Mouse (Mus musculus) thymus, adult 2 months (tissue): ENCODE data around the gene Gpr146. TPM values are rescaled to one million over a fixed set of nuclear protein-coding genes. Genes with fewer than 3 reads are reported as not detected.
"Not testable (repeated sequence)": the region's sequence is repeated elsewhere in the genome, so short reads cannot be mapped to it uniquely, and the experiment has no call there.

Experiments
- DNase-seq: peaks from one replicate; pipeline ENCODE4 v3.0.0; 2021
- H3K27ac ChIP-seq: fragments of 200-500 bp; 2 replicates; pipeline ENCODE4 v1.5.1; 2012; ENCODE audit warnings: low read length, control low read depth; ENCODE audit not compliant: control insufficient read depth, insufficient read depth
- H3K27me3 ChIP-seq: fragments of 200-500 bp; 2 replicates; pipeline ENCODE4 v1.6.1; 2012; ENCODE audit warnings: mild to moderate bottlenecking, low read length, moderate library complexity, mixed read lengths; ENCODE audit not compliant: control insufficient read depth, insufficient read depth
- H3K36me3 ChIP-seq: fragments of 200-500 bp; 2 replicates; pipeline ENCODE4 v1.6.1; 2012; ENCODE audit warnings: mild to moderate bottlenecking, low read length, moderate library complexity; ENCODE audit not compliant: control insufficient read depth, insufficient read depth
- H3K4me1 ChIP-seq: fragments of 200-500 bp; replicated peaks from 2 replicates; pipeline ENCODE4 v1.6.1; 2012; ENCODE audit warnings: low read length; ENCODE audit not compliant: control insufficient read depth, insufficient read depth
- H3K4me3 ChIP-seq: fragments of 200-500 bp; 2 replicates; pipeline ENCODE4 v1.5.1; 2012; ENCODE audit warnings: mild to moderate bottlenecking, low read length, control low read depth, moderate library complexity; ENCODE audit not compliant: control insufficient read depth, insufficient read depth
- CTCF ChIP-seq: fragments of 200-500 bp; IDR thresholded peaks from 2 replicates; pipeline ENCODE4 v1.5.1; 2012; ENCODE audit warnings: mild to moderate bottlenecking, control low read depth, low read length, moderate library complexity, borderline replicate concordance; ENCODE audit not compliant: control insufficient read depth, poor library complexity, insufficient read depth; ENCODE audit errors: extremely low read depth
- POLR2A ChIP-seq: fragments of 200-500 bp; IDR thresholded peaks from 2 replicates; pipeline ENCODE4 v1.6.1; 2012; ENCODE audit warnings: mild to moderate bottlenecking, low read length, control low read depth, moderate library complexity; ENCODE audit not compliant: control insufficient read depth, poor library complexity, insufficient read depth; ENCODE audit errors: extremely low read depth
- whole genome bisulfite sequencing: fragments of 180-500 bp; shearing (Covaris S2); methylation state at CpG from one replicate; pipeline ENCODE4 v1.1.7; 2018; 5-methylcytosine and 5-hydroxymethylcytosine counted together
- polyA plus RNA-seq: library from polyadenylated mRNA; depleted of rRNA; stranded (reverse); fragments of >200 nt; gene quantifications from 2 replicates; pipeline ENCODE4 v1.2.3, GENCODE M21; 2012

The Gpr146 gene
- polyA plus RNA-seq, 1 experiment = 40.1 TPM

DNA sequence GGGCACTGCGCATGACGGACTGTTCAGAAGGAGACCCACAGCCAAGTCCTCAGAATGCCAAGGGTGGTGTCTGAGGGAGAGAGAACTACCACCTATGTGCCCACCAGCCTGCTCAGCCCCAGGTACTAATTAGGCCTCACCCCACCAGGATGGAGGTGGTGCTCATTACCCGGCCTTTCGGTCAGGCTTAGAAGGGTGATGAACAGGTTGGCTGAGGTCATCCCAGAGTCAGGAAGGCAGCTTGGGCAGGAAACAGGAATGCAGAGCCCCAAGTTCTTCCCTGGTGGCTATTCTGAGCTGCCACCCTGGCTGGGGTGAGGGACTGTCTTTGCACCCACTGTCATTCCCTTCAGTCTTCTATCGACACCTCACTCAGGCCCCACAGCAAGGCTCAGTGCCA, 8.6 kb downstream of the Gpr146 start:
- DNase-seq = no peak
- H3K27me3 ChIP-seq = no peaks in the 10 kb centered on the region
- H3K4me1 ChIP-seq = peaks cover 37% of the 10 kb centered on the region
- WGBS = 95% methylated on average over 5 of the region's 5 CpGs
- H3K36me3 ChIP-seq = no peaks in the 10 kb centered on the region
- no peak overlapping the region for H3K27ac ChIP-seq
- H3K4me3 ChIP-seq = no peak overlapping the region
- TF ChIP-seq POLR2A (no peak), CTCF (no peak)

DNA sequence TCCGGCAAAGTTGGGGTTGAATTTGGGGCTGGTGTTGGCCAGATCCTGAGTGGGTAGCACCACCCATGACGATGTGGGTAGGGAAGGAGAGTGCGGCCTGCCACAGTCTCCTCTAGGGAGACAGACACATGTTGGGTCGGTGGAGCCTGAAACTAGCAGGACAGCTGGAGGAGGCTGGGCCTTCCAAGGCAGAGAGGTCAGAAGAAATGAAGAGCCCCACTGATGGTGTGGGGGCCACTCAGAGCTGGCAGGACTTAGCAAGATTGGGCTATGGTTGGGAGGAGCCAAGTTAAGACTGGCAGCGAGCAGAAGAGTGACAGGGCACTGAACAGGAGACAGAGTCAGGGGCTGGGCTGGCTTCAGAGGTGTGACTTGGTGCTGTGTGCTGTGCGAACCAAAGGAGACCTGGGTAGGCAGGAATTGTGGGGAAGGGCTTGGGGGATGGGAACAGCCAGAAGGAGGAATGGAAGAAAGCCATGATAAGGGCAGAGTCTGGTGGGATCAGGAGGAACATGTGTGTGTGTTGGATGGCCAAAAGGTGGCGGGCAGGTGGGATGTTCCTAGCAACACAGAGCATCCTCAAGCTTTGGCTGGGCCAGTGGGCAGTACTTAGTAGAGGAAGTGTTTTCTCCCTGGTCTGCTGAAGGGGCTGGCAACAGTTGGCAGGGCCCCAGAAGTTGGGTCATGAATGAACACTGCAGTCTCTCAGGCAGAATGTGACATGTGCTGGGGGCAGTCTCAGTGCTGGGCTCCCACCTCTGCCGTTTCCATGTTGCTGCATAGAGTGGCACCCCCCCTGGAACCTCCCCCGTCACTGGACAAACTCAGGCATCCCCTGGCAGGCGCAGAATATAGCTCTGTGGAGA, 10.1 kb downstream of the Gpr146 start:
- TF ChIP-seq POLR2A = no peak
- no peak for TF ChIP-seq CTCF
- 89% methylated on average over 10 of the region's 10 CpGs for WGBS
- no peak overlapping the region for H3K4me3 ChIP-seq
- H3K27me3 ChIP-seq = no peaks in the 10 kb centered on the region
- H3K4me1 ChIP-seq = peaks cover 27% of the 10 kb centered on the region
- no peak overlapping the region for H3K27ac ChIP-seq
- no peaks in the 10 kb centered on the region for H3K36me3 ChIP-seq
- no peak for DNase-seq

DNA sequence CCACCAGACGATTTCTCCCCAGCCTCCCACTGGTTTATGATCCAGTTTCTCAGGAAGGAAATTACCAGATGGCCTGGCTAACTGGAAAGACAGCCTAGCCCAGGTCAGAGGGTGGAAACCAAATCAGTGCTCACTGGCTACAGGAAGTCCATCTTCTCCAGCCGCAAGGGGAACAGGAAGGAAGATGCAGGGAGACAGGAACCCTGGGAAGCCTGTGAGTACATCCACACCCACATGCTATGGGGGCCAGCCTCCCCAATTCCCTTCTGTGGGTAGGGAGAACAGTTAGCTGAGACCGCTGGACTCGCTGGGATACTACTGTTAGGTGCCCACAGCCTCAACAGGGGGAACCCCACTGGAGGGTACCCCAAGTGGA, 10.7 kb downstream of the Gpr146 start:
- WGBS = 82% methylated on average over 4 of the region's 4 CpGs
- H3K4me3 ChIP-seq = no peak overlapping the region
- no peak for DNase-seq
- H3K4me1 ChIP-seq = peaks cover 21% of the 10 kb centered on the region
- no peak for TF ChIP-seq CTCF
- TF ChIP-seq POLR2A = no peak
- H3K27me3 ChIP-seq = no peaks in the 10 kb centered on the region
- H3K27ac ChIP-seq = no peak overlapping the region
- H3K36me3 ChIP-seq = peaks cover under 1% of the 10 kb centered on the region; the same call in 1 of the 2 replicates

GRCm38 (mm10) chr5:139388694-139389675, 11.5 kb downstream of the Gpr146 start:
- Histone ChIP-seq H3K36me3 (peaks cover 4% of the 10 kb centered on the region; the same call in 1 of the 2 replicates), H3K27ac (no peak overlapping the region), H3K4me3 (no peak overlapping the region), H3K4me1 (peaks cover 14% of the 10 kb centered on the region), H3K27me3 (no peaks in the 10 kb centered on the region)
- 93% methylated on average over 17 of the region's 17 CpGs for WGBS
- TF ChIP-seq POLR2A (no peak), CTCF (no peak)
- no peak for DNase-seq

- no peak for TF ChIP-seq CTCF
- TF ChIP-seq POLR2A = no peak
- H3K4me3 ChIP-seq = no peak overlapping the region
- peaks cover 4% of the 10 kb centered on the region; the same call in 1 of the 2 replicates for H3K36me3 ChIP-seq
- H3K27ac ChIP-seq = no peak overlapping the region
- 84% methylated on average over 6 of the region's 6 CpGs for whole genome bisulfite sequencing
- H3K27me3 ChIP-seq = no peaks in the 10 kb centered on the region
- DNase-seq = no peak
- H3K4me1 ChIP-seq = peaks cover 15% of the 10 kb centered on the region
These were observed 12.2 kb downstream of the Gpr146 start for GRCm38 (mm10) chr5:139389676-139390061.

DNA sequence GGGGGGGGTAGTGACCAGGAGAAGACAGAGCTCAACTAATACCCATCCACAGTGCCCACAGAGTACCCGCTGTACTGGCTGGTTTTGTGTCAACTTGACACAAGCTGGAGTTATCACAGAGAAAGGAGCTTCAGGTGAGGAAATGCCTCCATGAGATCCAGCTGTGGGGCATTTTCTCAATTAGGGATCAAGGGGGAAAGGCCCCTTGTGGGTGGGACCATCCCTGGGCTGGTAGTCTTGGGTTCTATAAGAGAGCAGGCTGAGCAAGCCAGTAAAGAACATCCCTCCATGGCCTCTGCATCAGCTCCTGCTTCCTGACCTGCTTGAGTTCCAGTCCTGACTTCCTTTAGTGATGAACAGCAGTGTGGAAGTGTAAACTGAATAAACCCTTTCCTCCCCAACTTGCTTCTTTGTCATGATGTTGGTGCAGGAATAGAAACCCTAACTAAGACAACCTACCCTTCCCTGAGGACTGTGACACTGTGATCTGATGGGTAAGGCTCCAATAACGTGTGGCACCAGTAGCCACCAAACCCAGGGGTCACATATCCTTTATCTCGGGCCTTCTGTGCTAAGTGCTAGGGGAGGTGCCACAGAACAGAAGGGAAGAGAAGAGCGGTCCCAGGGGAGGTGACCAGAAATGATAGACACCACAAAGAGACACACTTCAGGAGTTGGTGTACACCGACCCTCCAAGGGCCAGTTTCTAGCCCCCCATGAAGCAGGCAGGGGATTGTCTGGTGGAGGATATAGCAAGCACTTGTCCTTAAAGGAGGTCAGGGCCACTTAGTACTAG, 13.0 kb downstream of the Gpr146 start:
- H3K27ac ChIP-seq, H3K36me3 ChIP-seq, H3K4me3 ChIP-seq, DNase-seq, H3K27me3 ChIP-seq: not testable (repeated sequence)
- WGBS = 97% methylated on average over 5 of the region's 5 CpGs
- H3K4me1 ChIP-seq = peaks cover 21% of the 10 kb centered on the region
